In the genomic region with DNA sequence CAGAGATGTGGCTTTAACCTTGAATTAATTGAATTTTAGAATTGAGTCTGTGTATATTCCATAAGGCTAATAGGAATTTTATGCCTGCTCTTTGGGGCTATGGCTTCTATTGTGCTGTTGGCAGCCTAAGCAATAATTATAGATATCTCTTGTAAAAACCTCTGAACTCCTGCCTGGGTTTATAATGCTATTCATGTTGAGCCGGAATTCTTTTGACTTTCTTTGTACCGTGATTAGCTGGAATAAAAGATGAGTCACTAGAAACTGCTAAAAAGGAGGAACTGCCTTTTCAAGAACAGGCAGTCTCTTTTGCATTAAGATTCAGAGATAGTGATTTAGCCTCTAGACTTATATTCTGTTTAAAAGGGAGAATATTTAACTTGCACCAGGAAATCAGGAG, we compare ENCODE assay signal across 23 mouse cellular contexts.
DNase-seq lines count a peak whose midpoint lies in the region; ATAC-seq and TF ChIP-seq lines count a peak whose summit lies in the region.
"Had no signal": no experiment of that assay in that cellular context is flagged by ENCODE, and none has a peak within 500 bp of the region (broad histone marks: within the 10 kb centered on the region; RNA-seq: fewer than 3 reads in every experiment).

No protein-coding gene starts in this region.

- no peaks in the 10 kb centered on the region for H3K36me3 ChIP-seq in forebrain, postnatal 0 days (ENCODE audit: insufficient read depth)
- H3K36me3 ChIP-seq in forebrain, embryonic 13.5 days (ENCODE audit: poor library complexity, severe bottlenecking) = no peaks in the 10 kb centered on the region
- H3K36me3 ChIP-seq: embryonic facial prominence, embryonic 12.5 days; embryonic facial prominence, embryonic 15.5 days; forebrain, embryonic 12.5 days; hindbrain, embryonic 12.5 days; hindbrain, embryonic 15.5 days had no signal

- H3K4me3 ChIP-seq in forebrain, postnatal 0 days (ENCODE audit: low read depth, low read length) = no peak overlapping the region
- H3K4me3 ChIP-seq in forebrain, embryonic 13.5 days = no peak overlapping the region
- H3K4me3 ChIP-seq: embryonic facial prominence, embryonic 12.5 days; embryonic facial prominence, embryonic 15.5 days; forebrain, embryonic 12.5 days; gastrocnemius, adult 2 months; hindbrain, embryonic 12.5 days; hindbrain, embryonic 15.5 days had no signal

- 19% methylated on average over 2 of the region's 2 CpGs for WGBS in forebrain, postnatal 0 days
- 29% methylated on average over 2 of the region's 2 CpGs for WGBS in forebrain, embryonic 13.5 days

- H3K9me3 ChIP-seq in forebrain, postnatal 0 days (ENCODE audit: low read length) = no peaks in the 10 kb centered on the region
- no peaks in the 10 kb centered on the region for H3K9me3 ChIP-seq in forebrain, embryonic 13.5 days (replicated peaks)
- H3K9me3 ChIP-seq: embryonic facial prominence, embryonic 12.5 days; embryonic facial prominence, embryonic 15.5 days; forebrain, embryonic 12.5 days; hindbrain, embryonic 12.5 days; hindbrain, embryonic 15.5 days had no signal

- H3K9ac ChIP-seq in forebrain, postnatal 0 days = no peak overlapping the region
- H3K9ac ChIP-seq in forebrain, embryonic 13.5 days = no peak overlapping the region
- H3K9ac ChIP-seq: embryonic facial prominence, embryonic 12.5 days; embryonic facial prominence, embryonic 15.5 days; forebrain, embryonic 12.5 days; hindbrain, embryonic 12.5 days; hindbrain, embryonic 15.5 days had no signal

- DNase-seq in forebrain, postnatal 0 days = peak; percentile 11
- DNase-seq in Muller cell, postnatal 12 days (ENCODE audit: inconsistent ontology term) = peak; percentile 33
- peak; percentile 62 for DNase-seq in brain, adult 2 months (ENCODE audit: low read depth, low spot score)
- DNase-seq in kidney, adult 11 months = no peak
- DNase-seq in right cerebral cortex, postnatal 25 days = no peak
- DNase-seq: adrenal gland, adult 8-10 months; adrenal gland, postnatal 25 days; cerebellum, adult 11 months; cerebellum, adult 2 months; cerebellum, adult 9-11 months; cerebellum, postnatal 25 days; gastrocnemius, adult 2 months; gastrocnemius, postnatal 14 days; heart, adult 11 months had no signal

- H3K4me2 ChIP-seq in forebrain, postnatal 0 days (ENCODE audit: low read depth) = no peak overlapping the region
- H3K4me2 ChIP-seq in forebrain, embryonic 13.5 days = no peak overlapping the region
- H3K4me2 ChIP-seq: embryonic facial prominence, embryonic 12.5 days; embryonic facial prominence, embryonic 15.5 days; forebrain, embryonic 12.5 days; heart, embryonic 11.5 days; hindbrain, embryonic 12.5 days; hindbrain, embryonic 15.5 days had no signal

- peak; percentile 48; the same call in 1 of the 2 replicates for ATAC-seq in forebrain, postnatal 0 days
- no peak for ATAC-seq in forebrain, embryonic 13.5 days
- ATAC-seq: activated CD4-positive, CD25-positive, alpha-beta regulatory T cell, adult 4 months; CD4-positive, CD25-positive, alpha-beta regulatory T cell, adult 4 months had no signal

- no peak overlapping the region for H3K27ac ChIP-seq in forebrain, postnatal 0 days (ENCODE audit: low read depth, low read length)
- no peak overlapping the region for H3K27ac ChIP-seq in forebrain, embryonic 13.5 days
- H3K27ac ChIP-seq: embryonic facial prominence, embryonic 12.5 days; embryonic facial prominence, embryonic 15.5 days; forebrain, embryonic 12.5 days; gastrocnemius, adult 2 months; hindbrain, embryonic 12.5 days; hindbrain, embryonic 15.5 days had no signal

- H3K4me1 ChIP-seq in forebrain, postnatal 0 days (ENCODE audit: insufficient read depth) = no peaks in the 10 kb centered on the region
- no peaks in the 10 kb centered on the region for H3K4me1 ChIP-seq in forebrain, embryonic 13.5 days
- H3K4me1 ChIP-seq: embryonic facial prominence, embryonic 12.5 days; embryonic facial prominence, embryonic 15.5 days; forebrain, embryonic 12.5 days; hindbrain, embryonic 12.5 days; hindbrain, embryonic 15.5 days had no signal

- no peaks in the 10 kb centered on the region for H3K27me3 ChIP-seq in forebrain, postnatal 0 days (ENCODE audit: insufficient read depth, low read length)
- no peaks in the 10 kb centered on the region for H3K27me3 ChIP-seq in forebrain, embryonic 13.5 days
- H3K27me3 ChIP-seq: embryonic facial prominence, embryonic 12.5 days; embryonic facial prominence, embryonic 15.5 days; forebrain, embryonic 12.5 days; hindbrain, embryonic 12.5 days; hindbrain, embryonic 15.5 days had no signal

- no peak for TF ChIP-seq CTCF in forebrain, postnatal 0 days (IDR thresholded peaks at IDR 0.05; ENCODE audit: low read depth)

Comparison
In these comparisons a context has a peak if more than half of its experiments do, and no peak if none do; other contexts are left out.
1. DNase-seq: peak in forebrain, postnatal 0 days (single experiment), Muller cell, postnatal 12 days (single experiment) and brain, adult 2 months (single experiment); none in kidney, adult 11 months (single experiment) and right cerebral cortex, postnatal 25 days (single experiment).